Mouse (Mus musculus) liver, adult (tissue): ENCODE results near the gene Gnat1.

Source experiments
- GATA4 ChIP-seq: IDR thresholded peaks from 2 replicates; pipeline ENCODE4 v1.6.1; 2014; ENCODE audit warnings: mild to moderate bottlenecking, low read length; ENCODE audit not compliant: insufficient replicate concordance

Gene Gnat1

GRCm38 (mm10) chr9:107693433-107693987 is 14.0 kb upstream of the Gnat1 start:
- TF ChIP-seq GATA4, result no peak

GRCm38 (mm10) chr9:107692785-107693184 is 13.3 kb upstream of the Gnat1 start:
- TF ChIP-seq GATA4, result no peak

GRCm38 (mm10) chr9:107690391-107690790 is 10.9 kb upstream of the Gnat1 start:
- TF ChIP-seq GATA4, result no peak

GRCm38 (mm10) chr9:107688939-107689338 is 9.4 kb upstream of the Gnat1 start:
- TF ChIP-seq GATA4, result no peak

- TF ChIP-seq GATA4, result no peak
Observed at GRCm38 (mm10) chr9:107688415-107688814, 8.9 kb upstream of the Gnat1 start.

- peak; percentile 15; the same call in 1 of the 2 replicates for TF ChIP-seq GATA4
Observed at GRCm38 (mm10) chr9:107685231-107685981, 5.9 kb upstream of the Gnat1 start.

- TF ChIP-seq GATA4, result no peak
Observed at GRCm38 (mm10) chr9:107682405-107682804, 2.9 kb upstream of the Gnat1 start.

- no peak for TF ChIP-seq GATA4
Observed at GRCm38 (mm10) chr9:107678861-107679260, 651 bp downstream of the Gnat1 start.

GRCm38 (mm10) chr9:107677091-107677784 is 2.3 kb downstream of the Gnat1 start:
- TF ChIP-seq GATA4, result no peak

GRCm38 (mm10) chr9:107676302-107676701 is 3.2 kb downstream of the Gnat1 start:
- no peak for TF ChIP-seq GATA4

GRCm38 (mm10) chr9:107675671-107676301 is 3.7 kb downstream of the Gnat1 start:
- TF ChIP-seq GATA4, result no peak

GRCm38 (mm10) chr9:107674609-107675429 is 4.7 kb downstream of the Gnat1 start:
- TF ChIP-seq GATA4, result no peak

GRCm38 (mm10) chr9:107670259-107670658 is 9.3 kb downstream of the Gnat1 start:
- TF ChIP-seq GATA4, result no peak

- TF ChIP-seq GATA4, result no peak
Observed at GRCm38 (mm10) chr9:107669480-107669945, 10.0 kb downstream of the Gnat1 start, which contains the start of gene Slc38a3. Slc38a3 (minus strand) TSS chr9:107669530.

GRCm38 (mm10) chr9:107668916-107669315 is 10.6 kb downstream of the Gnat1 start:
- TF ChIP-seq GATA4, result no peak
